Mouse (Mus musculus) frontal cortex, postnatal 36 days (tissue): Measurements from ENCODE around the gene Clybl.

Experiments used
- DNase-seq, 2 experiments: peaks; one replicate each; pipeline ENCODE4 v3.0.0; 2022; ENCODE audit warnings: low spot score in 2 of 2

Gene Clybl

DNA sequence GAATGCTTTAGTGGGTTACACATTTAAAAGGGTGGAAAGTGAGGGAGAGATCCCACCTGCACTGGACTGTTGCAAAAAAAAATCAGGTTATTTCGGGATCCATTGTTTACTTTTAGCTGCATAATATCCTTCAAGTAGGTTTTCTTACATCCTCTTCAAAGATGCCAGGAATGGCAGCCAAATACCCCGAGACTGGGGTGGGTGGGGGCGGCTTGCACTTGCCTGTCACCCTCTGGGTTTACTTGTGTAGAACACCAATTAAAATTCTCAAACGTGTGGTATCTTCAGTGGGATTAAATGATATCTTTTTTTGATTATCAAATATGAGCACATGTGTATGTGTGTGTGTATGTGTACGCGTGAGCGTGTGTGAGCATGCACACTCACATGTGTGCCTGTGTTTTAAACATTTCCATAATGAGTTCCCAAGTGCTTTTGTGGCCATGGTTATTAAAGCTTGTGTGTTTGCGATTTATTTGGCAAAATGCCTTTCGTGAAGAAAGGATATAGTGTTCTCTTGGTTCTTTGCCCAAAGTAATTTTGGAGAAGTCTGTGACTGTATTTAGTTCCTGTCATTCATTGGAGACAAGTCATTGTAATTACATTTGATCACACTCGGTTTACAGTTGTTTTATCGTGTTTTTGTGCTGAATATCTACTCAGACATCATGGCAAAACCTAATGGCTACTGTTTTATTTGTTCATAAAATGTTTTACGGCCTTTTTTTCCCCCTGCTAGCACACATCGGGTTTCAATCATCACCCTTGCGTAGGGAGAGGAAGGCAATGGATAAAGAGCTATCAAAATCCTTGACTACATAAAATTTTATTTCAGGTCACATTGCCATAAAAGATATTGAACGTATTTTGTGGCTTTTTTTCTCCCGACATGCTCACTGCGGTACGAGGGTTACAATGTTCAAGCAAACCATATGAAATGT is 65.7 kb downstream of the Clybl start:
- DNase-seq, result no peak

DNA sequence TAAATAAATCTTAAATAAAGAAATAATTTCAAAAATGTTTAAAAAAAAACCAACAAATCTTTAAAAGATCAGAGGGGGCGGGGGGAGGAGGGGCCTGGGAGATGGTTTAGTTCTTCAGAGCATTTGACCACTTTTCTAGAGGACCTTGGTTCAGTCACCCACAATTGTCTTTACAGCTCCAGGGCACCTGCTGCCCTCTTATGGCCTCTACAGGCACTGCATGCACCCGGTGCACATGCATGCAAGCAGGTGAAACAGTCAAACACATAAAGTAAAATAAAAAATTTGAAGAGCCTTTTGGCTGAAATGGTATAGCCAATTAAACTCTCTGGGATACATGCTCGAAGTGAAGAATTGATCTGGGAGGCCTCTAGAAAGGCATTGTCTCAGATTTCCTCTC is 67.6 kb downstream of the Clybl start:
- DNase-seq, result no peak

DNA sequence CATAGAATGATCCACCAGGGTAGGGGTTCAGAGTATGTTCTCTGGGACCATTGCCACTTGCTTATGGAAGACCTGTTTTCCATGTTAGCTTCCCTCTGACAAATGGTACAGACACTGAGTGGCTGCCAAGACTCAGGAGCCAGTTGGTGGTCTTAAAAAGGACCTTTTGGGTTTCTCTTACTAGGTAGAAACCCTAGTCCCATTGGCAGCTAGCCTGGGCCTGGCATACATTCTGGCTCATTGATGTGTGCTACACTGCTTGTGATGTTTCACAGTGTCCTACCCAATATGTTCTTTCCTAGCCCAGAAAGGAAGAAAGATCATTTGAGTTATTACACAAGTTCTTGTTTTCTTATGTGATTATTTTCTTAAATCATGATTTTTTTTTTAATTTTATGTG is 69.8 kb downstream of the Clybl start:
- no peak for DNase-seq

- no peak for DNase-seq
Observed at GRCm38 (mm10) chr14:122255562-122256260, 74.2 kb downstream of the Clybl start.

DNA sequence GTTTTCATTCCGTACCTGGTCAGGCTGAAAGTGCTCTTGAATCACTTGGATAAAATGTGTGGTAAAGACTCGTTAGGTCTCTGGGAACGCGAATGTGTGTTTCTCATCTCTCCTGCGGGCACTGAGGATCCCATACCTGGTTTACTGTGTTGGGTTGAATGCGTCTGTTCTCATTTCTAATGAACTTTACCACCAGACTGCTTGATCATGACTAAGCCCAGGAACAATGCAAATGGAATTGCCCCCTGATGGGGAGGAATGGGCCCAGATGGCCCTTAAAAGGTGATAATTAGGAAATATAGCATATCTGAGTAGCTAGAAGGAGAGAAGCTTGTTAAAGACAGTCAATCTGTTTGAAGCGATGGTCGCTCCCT is 74.7 kb downstream of the Clybl start:
- no peak for DNase-seq

GRCm38 (mm10) chr14:122258297-122258696 is 76.8 kb downstream of the Clybl start:
- no peak for DNase-seq

GRCm38 (mm10) chr14:122261250-122261649 is 79.7 kb downstream of the Clybl start:
- DNase-seq, result no peak

DNA sequence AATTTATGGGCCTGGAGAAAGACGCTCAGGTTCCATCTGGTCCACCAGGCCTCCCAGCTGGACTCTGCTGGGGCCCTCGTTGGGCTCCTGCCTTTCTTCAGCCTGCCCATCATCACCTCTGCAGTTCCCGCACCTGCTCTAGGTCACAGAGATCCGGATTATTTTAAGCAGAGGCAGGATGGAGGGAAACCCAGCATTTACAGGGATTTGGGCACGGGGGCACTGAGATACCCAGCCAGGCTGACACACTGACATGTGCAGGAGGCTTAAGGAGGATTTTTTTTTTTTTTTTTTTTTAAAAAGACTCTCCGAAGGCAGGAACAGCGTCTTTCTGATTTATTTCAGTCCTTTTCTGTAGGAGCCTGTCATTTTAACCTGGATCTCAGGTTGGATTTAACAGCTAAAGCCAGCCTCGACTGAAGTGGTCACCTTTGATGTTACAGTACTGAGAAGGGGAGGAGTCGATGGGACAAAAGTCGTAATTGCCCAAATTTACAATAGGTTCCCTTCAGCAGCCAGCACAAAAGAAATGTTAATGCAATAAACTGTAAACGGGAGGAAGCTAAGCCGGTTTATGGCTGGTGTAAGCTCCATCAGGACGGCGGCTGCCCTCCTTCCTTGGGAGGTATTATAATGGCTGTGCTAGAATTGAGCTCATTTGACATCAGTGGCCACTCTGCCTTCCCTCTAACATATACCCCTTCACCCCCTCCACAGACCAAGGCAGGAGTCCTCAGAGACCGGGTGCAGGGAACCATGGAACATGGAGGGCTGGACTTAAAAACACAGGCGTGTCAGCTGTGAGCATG is 81.6 kb downstream of the Clybl start:
- no peak for DNase-seq

DNA sequence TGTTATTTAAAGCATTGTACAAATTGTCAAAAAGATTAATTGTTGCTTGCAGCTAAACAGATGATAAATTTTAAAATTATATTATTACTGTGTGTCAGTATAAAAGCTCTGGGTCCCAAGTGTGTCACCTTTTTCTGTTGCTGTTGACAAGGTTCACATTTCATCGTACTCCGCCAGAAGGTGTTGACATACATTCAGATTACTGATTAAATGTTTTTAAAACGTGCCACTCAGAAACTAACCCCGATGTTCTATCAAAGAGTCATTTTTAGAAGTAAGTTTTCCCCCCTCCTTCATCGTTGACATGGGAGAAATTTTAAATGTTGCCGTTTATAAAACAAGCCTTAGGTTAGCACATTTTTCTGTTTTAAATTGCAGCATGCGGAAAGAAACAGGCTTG is 83.7 kb downstream of the Clybl start:
- no peak for DNase-seq

DNA sequence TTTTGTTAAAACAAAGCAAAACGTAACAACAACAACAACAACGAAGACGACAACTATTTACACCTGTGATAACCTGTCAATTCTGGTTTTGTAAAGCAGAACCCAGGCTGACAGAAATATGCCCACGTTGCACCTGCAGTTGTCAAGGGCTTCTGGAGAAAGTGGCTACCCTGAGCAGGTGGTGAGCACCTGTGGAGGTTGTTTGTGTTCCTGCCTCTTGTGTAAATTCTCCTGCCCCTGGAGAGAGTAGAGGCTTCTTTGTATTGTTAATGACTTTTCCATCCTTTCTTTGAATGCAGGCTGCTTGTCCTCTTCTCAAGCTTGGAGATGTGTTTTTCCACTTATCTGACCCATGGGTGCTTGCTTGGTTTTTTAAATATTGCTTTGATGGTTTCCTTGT is 86.1 kb downstream of the Clybl start:
- no peak for DNase-seq

GRCm38 (mm10) chr14:122271104-122271746 is 89.7 kb downstream of the Clybl start:
- no peak for DNase-seq

- DNase-seq, result no peak
Observed at GRCm38 (mm10) chr14:122277142-122277541, 95.6 kb downstream of the Clybl start.

DNA sequence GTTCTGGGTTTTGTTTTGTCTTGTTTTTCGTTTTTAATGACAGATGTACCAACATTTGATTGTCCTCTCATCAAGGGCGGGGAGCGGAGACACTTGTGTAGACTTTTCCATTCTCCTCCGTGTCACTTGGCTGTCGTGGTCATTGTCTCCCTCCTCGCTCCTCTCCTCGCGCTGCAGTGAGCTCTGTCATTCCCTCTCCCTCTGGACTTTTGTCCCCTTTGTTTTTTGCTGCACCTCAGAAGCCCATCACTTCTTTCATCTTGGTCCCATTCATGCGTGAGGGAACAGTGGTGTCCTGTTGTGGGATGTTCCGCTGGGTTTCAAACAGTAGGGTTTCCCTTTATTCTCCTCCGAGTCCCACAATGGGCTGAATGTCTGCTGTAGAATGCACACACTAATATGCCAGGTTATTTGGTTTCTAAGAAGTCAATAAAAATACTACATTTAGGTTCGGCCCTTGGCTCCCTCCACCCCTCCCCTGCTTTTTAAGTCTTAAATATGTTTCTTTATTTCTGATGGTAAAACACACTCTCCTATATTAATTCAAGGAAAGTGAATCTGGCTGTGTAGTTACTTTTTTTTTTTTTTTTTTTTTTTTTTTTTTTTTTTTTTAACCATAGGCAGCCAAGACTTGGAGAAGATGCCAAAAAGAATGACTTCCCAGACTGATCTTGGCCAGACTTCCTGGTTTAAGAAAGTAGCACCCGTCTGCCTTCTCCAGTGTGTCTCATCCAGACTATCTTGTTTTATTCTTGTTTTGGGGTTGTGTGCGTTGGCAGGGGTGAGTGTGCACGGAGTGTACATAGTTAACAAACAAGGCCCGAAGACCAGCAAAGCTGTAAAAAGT is 98.2 kb downstream of the Clybl start:
- no peak for DNase-seq

DNA sequence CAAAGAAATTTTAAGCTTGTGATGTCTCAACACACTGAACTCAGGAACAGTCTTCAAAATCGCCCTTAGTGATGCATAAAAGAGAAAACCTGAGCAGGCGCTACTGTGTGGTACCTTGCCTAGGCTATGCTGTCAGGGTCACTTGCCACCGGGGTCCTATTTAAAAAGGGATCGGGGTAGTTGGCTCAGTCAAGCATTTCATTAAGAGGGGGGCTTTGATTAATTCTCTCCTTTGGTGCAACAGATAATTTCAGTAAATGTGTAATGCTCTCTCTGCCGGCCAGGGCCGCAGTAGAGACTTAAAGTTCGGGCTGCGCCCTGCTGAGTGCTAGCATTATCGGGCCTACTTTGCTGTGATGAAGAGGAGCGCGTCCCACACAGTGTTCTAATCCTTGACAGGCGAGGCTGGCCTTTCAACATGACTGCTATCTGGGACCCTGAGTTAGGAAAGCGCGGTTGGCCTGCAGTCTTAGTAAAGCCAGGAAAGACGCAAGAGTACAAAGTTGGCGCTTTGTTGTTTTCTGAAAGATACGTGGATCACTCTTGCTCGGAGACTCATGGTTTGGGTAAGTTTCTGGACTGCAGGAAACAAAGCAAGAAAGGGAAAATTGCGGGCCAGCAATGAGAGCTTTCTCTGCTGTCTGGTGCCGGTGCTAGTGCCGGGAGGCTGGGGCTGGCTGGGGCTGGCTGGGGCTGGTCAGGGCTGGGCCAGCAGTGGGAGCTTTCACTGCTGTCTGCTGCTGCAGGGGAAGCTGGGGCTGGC is 99.0 kb downstream of the Clybl start:
- no peak for DNase-seq

DNA sequence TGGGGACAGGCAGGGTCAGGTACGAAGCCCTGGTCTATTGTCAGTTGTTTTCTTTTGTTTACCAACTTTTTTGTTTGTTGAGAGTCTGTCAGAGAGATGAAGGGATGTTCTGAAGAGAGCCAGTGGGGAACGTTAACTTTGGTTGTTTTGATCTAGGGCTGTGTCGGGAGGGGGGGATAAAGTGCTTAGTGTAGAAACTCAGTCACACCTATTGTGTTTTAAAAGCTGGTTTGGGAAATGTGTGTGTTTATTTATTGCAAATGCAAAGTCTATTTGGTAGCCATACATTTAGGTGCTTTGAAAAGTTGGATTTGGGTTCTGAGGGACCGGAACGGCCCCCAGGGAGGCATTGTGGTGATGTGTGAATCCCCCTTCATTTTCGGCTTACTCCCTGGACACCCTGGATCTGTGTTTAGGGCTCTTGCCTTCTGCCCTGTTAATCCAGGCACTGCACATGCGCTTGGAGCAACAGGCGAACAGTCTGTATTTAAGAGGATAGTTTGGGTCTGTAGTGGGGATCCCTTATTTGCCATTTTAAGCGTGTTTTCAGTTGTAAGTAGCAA is 99.6 kb downstream of the Clybl start:
- DNase-seq, result no peak

GRCm38 (mm10) chr14:122283959-122284358 is 102.5 kb downstream of the Clybl start:
- DNase-seq, result no peak

GRCm38 (mm10) chr14:122296399-122296798 is 114.9 kb downstream of the Clybl start:
- no peak for DNase-seq

DNA sequence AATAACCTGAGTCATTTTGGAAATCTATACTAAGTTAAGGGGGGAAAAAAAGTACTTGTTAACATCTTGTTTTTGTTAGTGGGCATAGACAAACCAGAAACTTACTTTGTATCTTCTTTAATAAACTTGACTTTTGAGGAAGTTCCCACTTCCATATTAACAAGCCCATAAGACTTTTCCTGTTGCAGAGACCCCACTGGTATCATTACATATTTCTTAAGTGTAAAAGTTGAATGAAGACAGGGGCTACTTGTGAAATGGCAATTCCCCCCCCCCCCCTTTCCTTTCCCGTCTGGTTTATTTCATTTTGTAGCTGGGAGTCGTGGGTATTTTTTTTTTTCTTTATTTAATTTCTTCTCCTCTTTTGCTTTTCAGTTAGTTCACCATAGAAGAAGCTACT is 115.4 kb downstream of the Clybl start:
- no peak for DNase-seq

- no peak for DNase-seq
Observed at GRCm38 (mm10) chr14:122297386-122298109, 116.0 kb downstream of the Clybl start.
